Mouse (Mus musculus) mesoderm, embryonic 11.5 days (tissue): ENCODE data around the gene Kbtbd4.
"Not testable (repeated sequence)": the region's sequence is repeated elsewhere in the genome, so short reads cannot be mapped to it uniquely, and the experiment has no call there.

ENCODE experiments used
- DNase-seq: peaks from one replicate; pipeline ENCODE4 v3.0.0-alpha.2; 2012; ENCODE audit warnings: low read depth, low spot score

Kbtbd4 gene

DNA sequence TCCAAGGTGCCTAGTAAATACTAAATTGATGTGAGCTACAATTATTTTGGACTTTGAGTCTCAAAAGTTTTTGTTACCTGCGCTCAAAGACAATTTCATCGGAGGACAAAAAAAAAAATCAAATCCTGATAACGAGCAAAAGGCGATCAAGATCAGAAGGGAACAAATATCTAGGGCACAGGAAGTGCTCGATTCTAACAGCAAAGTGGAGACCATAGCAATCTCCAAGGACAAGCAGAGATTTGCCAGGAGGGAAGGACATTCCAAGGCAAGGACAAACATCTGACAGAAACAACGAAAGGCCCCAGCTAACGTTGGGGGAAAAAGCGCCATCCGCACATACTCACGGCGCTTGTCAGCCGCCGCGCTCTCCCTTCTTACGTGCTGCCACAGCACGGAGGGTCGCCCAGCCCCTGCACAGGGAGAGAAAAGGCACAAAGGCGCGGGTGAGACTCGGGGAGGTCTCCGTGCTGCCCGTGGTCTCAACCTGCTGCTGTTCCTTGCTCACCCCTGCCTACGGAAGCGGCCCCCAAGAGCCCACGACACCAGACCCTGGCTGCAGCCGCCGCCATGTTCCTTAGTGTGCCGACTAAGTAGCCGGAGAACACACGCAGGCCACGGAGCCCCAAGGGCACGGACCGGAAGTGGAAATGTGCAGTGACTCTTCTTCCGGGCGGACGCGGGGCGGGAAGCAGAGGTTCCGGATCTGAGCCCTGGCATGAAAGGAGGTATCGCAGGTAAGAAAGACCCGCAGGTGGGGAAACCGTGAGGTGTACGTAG lies at the start of gene Kbtbd4, which contains the start of gene Ndufs3:
TSS of gene Kbtbd4 (plus strand) at position 665 of the 780 bp plus-strand sequence.
TSS of gene Ndufs3 (minus strand) at position 752 of the 780 bp plus-strand sequence.
- peak; percentile 94 for DNase-seq

DNA sequence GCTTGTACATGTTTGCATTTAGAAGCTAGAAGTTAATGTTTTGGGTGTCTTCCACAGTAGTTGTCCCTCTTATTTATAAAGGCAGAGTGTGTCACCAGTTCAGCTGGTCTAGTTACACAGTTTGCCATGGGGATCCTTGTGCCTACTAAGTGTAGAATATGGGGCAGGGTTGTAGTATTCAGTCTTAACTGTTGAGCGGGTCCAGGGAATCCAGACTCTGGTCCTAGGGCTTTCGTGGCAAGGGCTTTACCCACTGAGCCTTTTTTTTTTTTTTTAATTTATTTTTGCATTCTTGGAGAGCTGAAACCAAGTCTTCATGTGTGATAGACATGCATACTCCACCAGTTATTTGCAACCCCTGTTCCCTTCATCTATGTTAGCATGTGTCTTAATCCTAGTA lies 43.1 kb upstream of the Kbtbd4 start:
- no peak for DNase-seq

DNA sequence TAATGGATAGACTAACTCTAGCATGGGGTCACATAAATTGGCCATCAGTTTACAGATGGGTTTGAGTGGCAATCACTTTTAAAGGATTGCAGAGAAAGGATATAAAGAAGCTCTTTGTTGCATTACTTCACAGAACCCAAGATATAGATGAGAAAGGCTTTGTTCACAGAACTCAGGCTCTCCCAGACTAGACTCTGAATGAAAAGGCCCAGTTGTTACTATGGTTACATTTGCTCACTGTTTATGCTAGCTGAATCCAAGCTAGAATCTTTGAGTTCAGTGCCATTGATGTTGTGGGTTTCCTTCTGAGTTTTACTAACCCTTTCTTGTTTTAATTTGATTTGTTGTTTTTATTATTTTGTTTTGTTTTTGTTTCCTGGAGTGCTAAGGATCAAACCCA lies 40.4 kb upstream of the Kbtbd4 start:
- DNase-seq = no peak

DNA sequence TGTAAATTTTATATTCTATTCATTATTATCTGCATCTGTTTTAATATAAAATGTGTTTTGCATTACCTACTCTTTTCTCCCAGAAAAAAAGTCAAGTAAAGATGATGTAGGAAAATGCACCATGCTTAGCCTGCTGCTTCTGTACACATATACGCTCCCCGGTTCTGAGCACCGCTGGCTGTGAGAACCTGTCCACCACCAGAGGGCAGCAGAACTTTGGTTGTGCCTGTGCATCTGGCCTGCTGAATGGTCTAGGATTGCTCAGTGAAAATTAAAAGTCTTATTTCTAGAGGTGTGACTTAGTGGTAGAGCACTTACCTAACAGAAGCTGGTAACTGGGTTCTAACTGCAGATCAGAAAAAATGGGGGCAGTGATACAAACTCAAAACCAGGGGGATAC lies 38.0 kb upstream of the Kbtbd4 start:
- peak; percentile 79 for DNase-seq

DNA sequence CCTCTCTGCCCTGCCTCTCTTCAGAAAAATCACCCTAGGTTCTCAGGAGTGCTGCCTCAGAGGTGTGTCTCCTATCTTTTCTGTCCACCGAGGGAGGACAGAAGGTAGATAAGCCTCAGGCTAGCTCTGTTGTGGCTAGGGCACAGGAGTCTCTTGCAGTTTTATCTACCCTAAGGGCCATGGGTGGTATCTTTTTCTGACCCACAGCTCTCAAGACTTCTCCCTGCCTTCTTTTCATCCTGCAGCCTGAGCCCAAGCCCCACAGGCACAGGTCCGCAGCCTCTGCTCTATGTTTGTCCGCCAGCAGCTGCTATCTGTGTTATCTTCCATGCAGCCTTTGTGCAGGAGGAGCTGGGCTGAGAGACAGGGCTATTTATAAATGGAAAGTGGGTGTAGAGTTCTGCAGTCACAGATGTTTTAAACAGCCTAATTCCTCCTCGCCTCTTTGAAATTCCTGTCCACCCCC lies 34.4 kb upstream of the Kbtbd4 start:
- DNase-seq = no peak

DNA sequence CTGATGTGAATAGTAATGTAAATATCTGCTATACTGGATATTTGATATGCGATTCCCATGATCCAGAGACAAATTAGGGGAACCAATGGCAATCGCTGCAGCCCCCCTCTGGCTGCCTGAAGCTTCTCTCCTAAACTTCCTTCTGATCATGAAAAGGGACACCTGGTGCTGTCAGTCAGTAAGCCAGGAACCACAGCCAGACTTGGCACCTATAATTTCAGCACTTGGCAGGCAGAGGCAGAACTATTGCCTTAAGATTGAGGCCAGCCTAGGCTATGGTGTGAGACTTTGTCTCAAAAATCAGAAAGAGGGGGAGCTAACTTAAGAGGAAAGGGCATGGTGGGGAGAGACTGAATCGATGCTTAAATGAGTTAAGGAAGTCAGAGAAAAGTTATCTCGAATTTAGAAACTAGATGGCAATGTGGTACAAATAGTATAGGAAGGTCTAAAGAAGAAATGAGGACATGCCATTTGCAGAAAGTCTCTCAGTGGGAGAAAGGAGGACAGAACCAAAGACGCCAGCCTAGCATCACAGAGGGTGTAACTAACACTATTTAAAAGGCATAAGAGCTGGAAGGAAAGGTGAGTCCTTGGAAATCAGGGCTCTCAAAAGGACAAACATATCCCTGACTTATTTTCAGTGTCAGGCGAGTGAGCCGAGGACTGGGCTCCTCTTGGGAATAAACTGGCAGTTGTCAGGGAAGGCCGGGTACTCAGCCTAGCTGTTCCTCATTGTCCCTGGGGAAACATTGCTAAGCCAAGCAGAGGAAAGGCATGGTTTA lies 33.2 kb upstream of the Kbtbd4 start:
- DNase-seq = no peak

DNA sequence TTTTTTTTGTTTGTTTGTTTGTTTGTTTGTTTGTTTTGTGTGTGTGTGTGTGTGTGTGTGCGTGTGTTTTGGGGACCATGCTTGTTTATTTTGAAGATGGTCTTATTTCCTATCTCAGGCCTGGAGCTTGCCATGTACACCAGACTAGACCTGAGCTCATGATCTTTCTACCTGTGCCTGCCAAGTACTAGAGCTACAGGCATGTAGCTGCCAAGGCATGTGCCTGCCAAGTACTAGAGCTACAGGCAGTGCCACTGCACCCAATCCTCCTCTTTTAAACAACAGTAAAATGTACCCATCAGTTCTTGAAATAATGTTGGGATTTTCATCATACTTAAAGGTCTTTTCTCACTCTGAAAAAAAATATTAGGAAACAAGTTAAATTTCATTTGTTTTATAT lies 30.5 kb upstream of the Kbtbd4 start:
- no peak for DNase-seq

DNA sequence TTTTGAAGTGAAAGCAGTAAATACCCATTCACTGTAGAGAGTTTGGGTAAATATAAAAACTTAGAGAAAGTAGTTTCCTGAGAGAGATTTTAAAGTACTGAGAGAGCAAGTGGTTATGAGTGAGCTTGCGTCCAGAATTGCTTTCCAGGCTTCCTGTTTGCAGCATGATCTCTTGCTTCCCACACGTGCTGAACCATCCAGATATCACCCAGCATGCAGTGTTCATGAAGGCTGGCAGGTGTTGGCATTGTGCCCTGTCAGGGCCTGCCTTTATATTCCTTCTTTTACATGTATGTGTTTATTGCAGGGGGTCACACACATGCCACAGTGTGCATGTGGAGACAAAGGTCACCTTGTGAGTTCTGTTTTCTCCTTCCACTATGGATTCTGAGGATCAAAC lies 29.3 kb upstream of the Kbtbd4 start:
- DNase-seq = no peak

DNA sequence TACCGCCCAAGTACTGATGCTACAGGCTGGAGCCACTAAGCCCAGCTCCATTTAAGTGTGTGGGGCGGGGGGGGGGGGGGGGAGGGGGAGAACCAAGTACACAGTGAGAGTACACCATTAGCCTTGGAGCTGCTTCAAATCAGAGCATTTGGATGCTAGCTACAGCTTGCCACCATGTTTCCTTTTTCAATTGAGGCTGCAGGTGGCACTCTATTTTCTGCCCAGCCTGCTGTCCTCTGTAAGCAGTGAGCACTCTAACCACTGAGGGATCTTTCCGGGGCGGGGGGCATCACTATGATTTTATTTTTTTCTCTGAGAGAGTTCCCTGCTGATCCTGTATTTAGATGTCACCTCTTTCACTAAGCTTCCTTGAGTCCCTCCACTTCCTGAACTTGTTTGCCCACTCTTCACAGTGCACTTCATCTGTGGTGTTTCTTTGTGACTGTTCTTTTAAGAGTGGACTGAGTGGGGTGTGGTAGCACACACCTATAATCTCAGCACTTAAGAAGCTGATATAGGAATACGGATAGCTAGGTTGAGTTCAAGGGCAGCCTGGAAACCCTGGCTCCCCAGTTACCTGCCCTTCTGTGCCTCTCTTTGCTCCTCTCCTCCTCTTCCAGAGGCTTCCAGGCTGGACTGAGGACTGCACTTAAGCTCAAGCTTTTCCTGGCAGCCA lies 26.8 kb upstream of the Kbtbd4 start:
- DNase-seq = no peak

DNA sequence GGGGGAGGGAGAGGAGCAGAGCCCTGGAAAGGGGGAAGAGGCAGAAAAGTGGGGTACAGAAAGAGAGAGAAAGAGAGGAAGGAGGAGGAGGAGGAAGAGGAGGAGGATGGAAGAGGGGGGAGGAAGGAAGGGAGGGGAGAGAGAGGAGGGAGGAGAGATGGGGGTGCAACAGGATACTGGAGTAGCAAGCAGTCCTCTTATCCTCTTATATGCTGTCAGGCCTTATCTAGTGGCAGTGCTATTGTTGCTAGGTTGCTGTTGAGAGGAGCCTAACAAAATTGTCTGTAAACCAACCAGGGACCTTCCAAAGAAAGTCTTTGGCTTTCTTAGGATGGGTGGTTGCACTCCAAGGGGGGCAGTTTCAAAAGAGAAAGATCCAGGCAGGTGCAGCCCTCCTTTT lies 25.1 kb upstream of the Kbtbd4 start:
- DNase-seq = no peak

DNA sequence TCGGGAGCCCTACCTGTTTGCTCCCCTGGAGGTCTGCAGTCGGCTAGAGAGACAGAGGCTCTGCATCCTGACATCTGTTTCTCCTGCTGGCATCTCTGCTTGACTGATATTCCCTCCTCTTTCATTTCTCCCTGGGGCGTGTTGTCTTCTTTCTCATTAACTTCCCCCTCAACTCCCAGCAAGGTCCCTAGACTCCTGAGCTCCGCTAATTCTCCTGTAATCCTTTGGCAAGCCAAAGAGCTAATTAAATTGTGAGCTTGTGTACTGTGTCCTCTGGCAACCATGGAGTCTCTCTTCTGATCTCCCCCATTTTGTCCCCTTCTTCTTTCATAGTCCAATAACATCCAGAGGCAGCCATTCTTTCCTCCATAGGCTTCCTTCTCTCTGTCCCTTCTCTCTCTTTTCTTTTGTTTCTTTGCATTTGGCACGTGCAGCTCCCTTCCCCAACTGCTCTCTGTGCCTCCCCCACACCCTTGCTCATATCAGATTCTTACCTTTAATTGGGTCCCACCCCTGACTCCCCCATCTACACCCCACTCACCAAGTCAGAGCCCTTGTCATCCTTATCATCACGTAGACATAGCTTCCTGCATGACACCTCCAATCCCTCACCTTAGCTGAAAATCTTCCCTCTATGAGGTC lies 24.3 kb upstream of the Kbtbd4 start:
- no peak for DNase-seq

DNA sequence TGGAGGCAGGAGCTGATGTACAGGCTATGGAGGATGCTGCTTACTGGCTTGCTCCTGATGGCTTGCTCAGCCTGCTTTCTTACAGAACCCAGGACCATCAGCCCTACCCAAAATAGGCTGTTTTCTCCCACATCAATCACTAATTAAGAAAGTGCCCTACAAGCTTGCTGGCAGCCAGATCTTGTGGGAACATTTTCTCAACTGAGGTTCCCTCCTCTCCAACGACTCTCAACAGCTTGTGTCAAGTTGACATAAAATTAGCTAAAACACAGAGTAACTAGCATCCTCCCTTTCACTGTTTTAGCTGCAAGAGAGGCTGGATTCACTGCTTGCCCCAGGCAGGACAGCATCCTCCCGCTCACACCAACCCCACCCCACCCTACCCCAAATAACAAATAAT lies 22.7 kb upstream of the Kbtbd4 start:
- no peak for DNase-seq

DNA sequence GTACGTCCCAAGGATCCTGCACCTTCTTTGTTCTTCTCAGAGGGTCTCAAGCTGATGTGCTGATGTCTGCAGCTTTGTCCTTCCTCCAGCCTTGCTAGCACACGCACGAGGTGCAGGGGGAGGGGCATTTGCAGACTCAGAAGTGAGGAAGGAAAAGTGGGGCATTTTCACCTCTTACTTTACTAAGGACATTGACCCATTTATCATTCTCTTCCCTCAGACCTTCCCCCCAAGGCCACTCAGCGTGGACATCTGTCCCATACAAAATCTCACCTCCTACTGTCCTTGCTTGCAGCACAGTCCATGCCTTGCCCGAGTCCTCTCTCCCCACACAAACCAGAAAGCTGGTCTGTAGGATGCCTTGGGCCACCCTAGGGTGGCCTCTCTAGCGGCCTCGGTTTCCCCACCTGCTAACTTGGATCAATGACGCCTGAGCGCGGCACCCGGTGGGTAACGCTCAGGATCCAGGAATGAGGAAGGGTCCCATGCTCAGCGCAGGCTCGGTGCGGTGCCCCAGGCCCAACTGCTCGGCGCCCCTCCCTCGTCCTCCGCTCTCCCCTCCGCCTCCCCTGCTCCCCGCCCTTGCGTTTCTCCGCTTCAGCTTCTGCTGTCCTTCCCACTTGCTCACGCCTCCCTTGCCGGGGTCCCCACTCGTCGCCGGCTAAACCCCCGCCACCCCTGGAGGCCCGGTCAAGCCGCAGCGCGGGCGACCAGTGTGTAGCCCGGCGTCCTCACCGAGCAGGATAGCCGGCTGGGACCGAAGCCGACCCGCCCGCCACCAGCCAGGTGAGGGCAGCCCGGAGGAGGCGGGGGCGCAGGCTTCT lies 19.1 kb upstream of the Kbtbd4 start, which contains the start of gene C1qtnf4:
TSS of gene C1qtnf4 (plus strand) at position 643 of the 824 bp plus-strand sequence.
- DNase-seq = peak; percentile 44

DNA sequence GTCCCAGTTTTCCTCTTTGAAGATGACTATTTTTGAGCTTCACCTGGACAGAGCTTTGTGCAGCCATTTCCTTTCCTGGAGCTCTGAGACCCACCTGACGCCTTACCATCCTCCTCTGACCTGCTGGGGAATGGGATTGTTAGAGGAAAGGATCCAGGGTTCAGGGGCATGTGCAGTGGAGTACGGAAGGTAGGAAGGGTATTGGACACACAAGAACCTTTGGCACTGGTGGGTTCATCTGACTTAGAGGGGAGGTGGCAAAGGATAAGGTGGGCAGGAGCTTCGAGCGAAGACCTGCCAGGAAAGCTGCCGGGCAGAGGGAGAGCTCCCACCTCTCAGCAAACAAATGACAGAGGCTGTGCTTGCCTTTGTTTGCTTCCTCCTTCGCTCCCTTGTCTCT lies 18.1 kb upstream of the Kbtbd4 start:
- DNase-seq = no peak

DNA sequence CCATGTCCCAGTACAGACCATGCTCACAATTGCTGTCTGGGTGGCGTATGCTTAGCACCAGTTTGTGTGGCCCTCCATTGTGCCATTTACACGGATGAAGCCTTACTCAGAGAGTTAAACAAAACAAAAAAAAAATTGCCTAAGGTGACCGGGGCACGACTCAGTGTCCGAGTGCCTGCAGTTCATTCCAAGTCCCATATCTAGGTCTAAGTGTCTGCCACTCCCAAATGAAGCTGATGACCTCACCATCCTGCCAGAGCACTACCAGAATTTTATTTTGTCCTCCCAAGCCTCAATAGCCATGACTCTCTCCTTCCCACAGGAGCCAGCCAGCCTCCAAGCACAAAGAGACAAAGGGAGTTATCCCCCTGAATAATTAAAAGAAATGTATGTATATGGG lies 16.9 kb upstream of the Kbtbd4 start:
- no peak for DNase-seq

DNA sequence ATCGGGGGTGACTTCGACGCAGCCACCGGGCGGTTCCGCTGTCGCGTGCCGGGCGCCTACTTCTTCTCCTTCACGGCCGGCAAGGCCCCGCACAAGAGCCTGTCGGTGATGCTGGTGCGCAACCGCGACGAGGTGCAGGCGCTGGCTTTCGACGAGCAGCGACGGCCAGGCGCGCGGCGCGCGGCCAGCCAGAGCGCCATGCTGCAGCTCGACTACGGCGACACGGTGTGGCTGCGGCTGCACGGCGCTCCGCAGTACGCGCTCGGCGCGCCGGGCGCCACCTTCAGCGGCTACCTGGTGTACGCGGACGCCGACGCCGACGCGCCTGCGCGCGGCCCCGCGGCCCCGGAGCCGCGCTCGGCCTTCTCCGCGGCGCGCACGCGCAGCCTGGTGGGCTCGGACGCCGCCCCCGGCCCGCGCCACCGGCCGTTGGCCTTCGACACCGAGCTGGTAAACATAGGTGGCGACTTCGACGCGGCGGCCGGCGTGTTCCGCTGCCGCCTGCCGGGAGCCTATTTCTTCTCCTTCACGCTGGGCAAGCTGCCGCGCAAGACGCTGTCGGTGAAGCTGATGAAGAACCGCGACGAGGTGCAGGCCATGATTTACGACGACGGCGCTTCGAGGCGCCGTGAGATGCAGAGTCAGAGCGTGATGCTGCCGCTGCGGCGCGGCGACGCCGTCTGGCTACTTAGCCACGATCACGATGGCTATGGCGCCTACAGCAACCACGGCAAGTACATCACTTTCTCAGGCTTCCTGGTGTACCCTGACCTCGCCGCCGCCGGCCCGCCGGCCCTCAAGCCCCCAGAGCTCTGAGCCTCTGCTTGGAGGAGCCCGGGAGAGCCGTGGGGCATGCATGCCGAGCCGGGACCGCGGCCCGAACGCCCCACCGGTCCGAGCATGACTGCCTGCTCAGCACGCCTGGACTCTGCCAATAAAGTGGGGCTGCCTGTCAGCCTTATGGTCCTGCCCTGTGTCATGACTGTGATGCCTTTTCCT lies 14.7 kb upstream of the Kbtbd4 start:
- peak; percentile 80 for DNase-seq

DNA sequence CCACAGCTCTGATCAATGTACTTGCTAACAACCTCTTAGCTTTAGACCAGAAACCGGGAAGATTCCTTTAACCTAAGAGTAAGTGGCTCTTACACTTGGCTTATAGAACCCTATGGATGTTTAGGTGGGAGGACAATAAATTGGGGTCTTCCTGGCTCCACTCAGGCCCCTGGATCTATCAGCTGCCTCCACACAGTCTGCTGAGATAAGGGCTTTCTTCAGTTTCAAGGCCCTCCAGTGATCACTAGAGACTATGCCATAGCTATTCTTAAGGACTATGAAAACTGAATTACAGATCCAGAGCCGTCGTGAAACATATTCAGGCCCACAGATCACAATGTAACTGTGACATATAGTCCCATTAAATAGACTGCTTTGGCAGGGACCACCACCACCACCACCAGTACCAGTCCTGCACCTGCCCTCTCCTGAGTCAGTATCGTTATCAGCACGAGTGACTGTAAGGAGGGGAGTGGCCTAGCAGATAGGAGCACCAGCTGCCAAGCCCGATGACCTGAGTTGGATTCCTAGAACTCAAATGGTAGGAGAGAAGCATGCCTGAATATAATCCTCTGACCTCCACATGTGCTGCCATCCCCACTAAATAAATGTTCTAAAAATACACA lies 10.8 kb upstream of the Kbtbd4 start:
- DNase-seq = no peak

DNA sequence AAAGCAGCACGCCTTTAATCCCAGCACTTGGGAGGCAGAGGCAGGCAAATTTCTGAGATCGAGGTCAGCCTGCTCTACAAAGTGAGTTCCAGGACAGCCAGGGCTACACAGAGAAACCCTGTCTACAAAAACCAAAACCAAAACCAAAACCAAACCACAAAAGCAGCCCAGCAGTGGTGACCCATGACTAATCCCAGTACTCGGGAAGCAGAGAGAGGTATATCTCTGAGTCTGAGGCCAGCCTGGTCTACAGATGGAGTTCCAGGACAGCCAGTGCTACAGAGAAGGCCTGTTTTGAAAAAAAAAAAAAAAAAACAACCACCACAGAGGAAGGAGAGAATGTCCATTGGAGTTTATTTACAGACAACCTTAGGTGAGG lies 10.3 kb upstream of the Kbtbd4 start:
- DNase-seq = not testable (repeated sequence)

DNA sequence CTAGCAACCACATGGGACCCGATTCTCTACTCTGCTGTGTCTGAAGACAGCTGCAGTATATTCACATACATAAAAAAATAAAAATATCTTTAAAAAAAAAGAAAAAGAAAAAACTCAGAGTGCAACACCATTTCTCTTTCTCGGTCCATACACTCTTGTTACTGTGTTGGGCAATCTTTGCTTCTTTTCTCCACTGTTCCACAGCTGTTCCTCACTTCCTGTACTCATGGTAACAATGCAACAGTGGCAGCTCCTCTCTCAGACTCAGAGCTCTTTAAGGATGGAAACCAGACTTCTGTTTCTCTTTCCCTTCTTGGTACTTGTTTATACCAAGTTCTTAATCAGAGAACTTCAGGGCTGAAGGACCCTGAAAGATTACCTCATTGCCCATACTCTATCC lies 1.1 kb upstream of the Kbtbd4 start:
- no peak for DNase-seq
